Mouse (Mus musculus): ENCODE results near the gene Ddx28. TPM values are rescaled to one million over a fixed set of nuclear protein-coding genes. Genes with fewer than 3 reads are reported as not detected.
"Not testable (repeated sequence)": the region's sequence is repeated elsewhere in the genome, so short reads cannot be mapped to it uniquely, and the experiment has no call there.

Ddx28 gene
- polyA plus RNA-seq, 1 experiment from 2014 or later, result 22.4 TPM

- WGBS, result 80% methylated on average over 3 of the region's 3 CpGs
- Histone ChIP-seq H3K36me3 (peaks cover 17% of the 10 kb centered on the region), H3K9me3 (no peaks in the 10 kb centered on the region), H3K4me3 (no peak overlapping the region), H3K4me1 (replicated peaks) (peaks cover 22% of the 10 kb centered on the region), H3K27ac (no peak overlapping the region), H3K27me3 (ENCODE audit: insufficient read depth, poor library complexity, severe bottlenecking) (no peaks in the 10 kb centered on the region)
- no peak for DNase-seq (ENCODE audit: low spot score)
Observed at GRCm38 (mm10) chr8:106007135-106007534, 4.5 kb downstream of the Ddx28 start.

GRCm38 (mm10) chr8:106006413-106006812, 5.3 kb downstream of the Ddx28 start:
- DNase-seq (ENCODE audit: low spot score), result no peak
- Histone ChIP-seq H3K4me1 (replicated peaks) (peaks cover 17% of the 10 kb centered on the region), H3K27ac (no peak overlapping the region), H3K36me3 (peaks cover 17% of the 10 kb centered on the region), H3K27me3 (ENCODE audit: insufficient read depth, poor library complexity, severe bottlenecking) (no peaks in the 10 kb centered on the region), H3K9me3 (no peaks in the 10 kb centered on the region), H3K4me3 (no peak overlapping the region)
- 84% methylated on average over 4 of the region's 4 CpGs for WGBS

- Histone ChIP-seq H3K27me3 (ENCODE audit: insufficient read depth, poor library complexity, severe bottlenecking) (no peaks in the 10 kb centered on the region), H3K4me3 (no peak within 1 kb of the TSS), H3K9me3 (no peaks in the 10 kb centered on the region), H3K4me1 (replicated peaks) (peaks cover 15% of the 10 kb centered on the region), H3K36me3 (peaks cover 17% of the 10 kb centered on the region), H3K27ac (no peak within 1 kb of the TSS)
- DNase-seq (ENCODE audit: low spot score), result no peak
- WGBS, result 79% methylated on average over 4 of the region's 4 CpGs
Observed at GRCm38 (mm10) chr8:106005875-106006274, 5.8 kb downstream of the Ddx28 start, which contains the start of gene Dpep2nb. Dpep2nb (minus strand) TSS chr8:106005975.

- 84% methylated on average over 8 of the region's 8 CpGs for WGBS
- H3K4me3 ChIP-seq, result no peak overlapping the region
Observed at GRCm38 (mm10) chr8:106004538-106005207, 7.0 kb downstream of the Ddx28 start.

GRCm38 (mm10) chr8:106001908-106002307, 9.8 kb downstream of the Ddx28 start:
- no peaks in the 10 kb centered on the region for H3K36me3 ChIP-seq
- no peak overlapping the region for H3K27ac ChIP-seq
- no peaks in the 10 kb centered on the region for H3K9me3 ChIP-seq
- no peak for DNase-seq (ENCODE audit: low spot score)
- H3K27me3 ChIP-seq (ENCODE audit: insufficient read depth, poor library complexity, severe bottlenecking), result no peaks in the 10 kb centered on the region
- no peak overlapping the region for H3K4me3 ChIP-seq
- no peaks in the 10 kb centered on the region for H3K4me1 ChIP-seq (replicated peaks)
- WGBS, result 85% methylated on average over 4 of the region's 4 CpGs

More at GRCm38 (mm10) chr8:106004538-106005207, 7.0 kb downstream of the Ddx28 start:
- peaks cover 11% of the 10 kb centered on the region for H3K36me3 ChIP-seq
- no peaks in the 10 kb centered on the region for H3K27me3 ChIP-seq (ENCODE audit: insufficient read depth, poor library complexity, severe bottlenecking)
- H3K9me3 ChIP-seq, result no peaks in the 10 kb centered on the region
- peaks cover 3% of the 10 kb centered on the region; the same call in 1 of the 2 replicates for H3K4me1 ChIP-seq (replicated peaks)
- no peak overlapping the region for H3K27ac ChIP-seq
- no peak for DNase-seq (ENCODE audit: low spot score)

- Histone ChIP-seq H3K4me1 (replicated peaks) (no peaks in the 10 kb centered on the region), H3K9me3 (no peaks in the 10 kb centered on the region), H3K27ac (no peak overlapping the region), H3K27me3 (ENCODE audit: insufficient read depth, poor library complexity, severe bottlenecking) (peaks cover 4% of the 10 kb centered on the region; the same call in 1 of the 2 replicates), H3K36me3 (no peaks in the 10 kb centered on the region), H3K4me3 (no peak overlapping the region)
- DNase-seq (ENCODE audit: low spot score), result no peak
- 83% methylated on average over 2 of the region's 2 CpGs for WGBS
Observed at GRCm38 (mm10) chr8:105998971-105999370, 12.7 kb downstream of the Ddx28 start.

GRCm38 (mm10) chr8:105996359-105996758, 15.3 kb downstream of the Ddx28 start:
- Histone ChIP-seq H3K4me3 (no peak overlapping the region), H3K4me1 (replicated peaks) (peaks cover 2% of the 10 kb centered on the region; the same call in 1 of the 2 replicates), H3K27me3 (ENCODE audit: insufficient read depth, poor library complexity, severe bottlenecking) (peaks cover 4% of the 10 kb centered on the region; the same call in 1 of the 2 replicates), H3K36me3 (no peaks in the 10 kb centered on the region), H3K9me3 (no peaks in the 10 kb centered on the region), H3K27ac (no peak overlapping the region)
- no peak for DNase-seq (ENCODE audit: low spot score)
- WGBS, result 77% methylated on average over 7 of the region's 7 CpGs

- Histone ChIP-seq H3K27ac (no peak overlapping the region), H3K36me3 (no peaks in the 10 kb centered on the region), H3K4me1 (replicated peaks) (peaks cover 6% of the 10 kb centered on the region), H3K9me3 (no peaks in the 10 kb centered on the region), H3K4me3 (no peak overlapping the region), H3K27me3 (ENCODE audit: insufficient read depth, poor library complexity, severe bottlenecking) (peaks cover 7% of the 10 kb centered on the region; the same call in 1 of the 2 replicates)
- 65% methylated on average over 4 of the region's 4 CpGs for WGBS
- DNase-seq (ENCODE audit: low spot score), result no peak
Observed at GRCm38 (mm10) chr8:105993226-105993625, 18.5 kb downstream of the Ddx28 start.

- H3K9me3 ChIP-seq, result no peaks in the 10 kb centered on the region
- H3K4me3 ChIP-seq, result no peak overlapping the region
- H3K36me3 ChIP-seq, result no peaks in the 10 kb centered on the region
- H3K27ac ChIP-seq, result no peak overlapping the region
- WGBS, result 71% methylated on average over 5 of the region's 5 CpGs
- H3K4me1 ChIP-seq (replicated peaks), result peaks cover 6% of the 10 kb centered on the region
- no peak for DNase-seq (ENCODE audit: low spot score)
- peaks cover 7% of the 10 kb centered on the region; the same call in 1 of the 2 replicates for H3K27me3 ChIP-seq (ENCODE audit: insufficient read depth, poor library complexity, severe bottlenecking)
Observed at GRCm38 (mm10) chr8:105992499-105992898, 19.2 kb downstream of the Ddx28 start.

GRCm38 (mm10) chr8:105991546-105991945, 20.1 kb downstream of the Ddx28 start:
- Histone ChIP-seq H3K4me3 (no peak overlapping the region), H3K27ac (peak overlapping the region; percentile 73; the same call in 1 of the 2 replicates), H3K4me1 (replicated peaks) (peaks cover 6% of the 10 kb centered on the region), H3K36me3 (no peaks in the 10 kb centered on the region), H3K27me3 (ENCODE audit: insufficient read depth, poor library complexity, severe bottlenecking) (peaks cover 7% of the 10 kb centered on the region; the same call in 1 of the 2 replicates), H3K9me3 (no peaks in the 10 kb centered on the region)
- 80% methylated on average over 2 of the region's 2 CpGs for WGBS
- no peak for DNase-seq (ENCODE audit: low spot score)

GRCm38 (mm10) chr8:105990856-105991387, 20.8 kb downstream of the Ddx28 start, which contains the start of gene Dus2:
Dus2 (plus strand) TSS chr8:105991337.
- 10% methylated on average over 15 of the region's 15 CpGs for WGBS
- peak; percentile 80 for DNase-seq (ENCODE audit: low spot score)
- peaks cover 4% of the 10 kb centered on the region; the same call in 1 of the 2 replicates for H3K27me3 ChIP-seq (ENCODE audit: insufficient read depth, poor library complexity, severe bottlenecking)
- no peaks in the 10 kb centered on the region for H3K9me3 ChIP-seq
- H3K27ac ChIP-seq, result peak within 1 kb of the TSS; percentile 73
- H3K4me3 ChIP-seq, result no peak within 1 kb of the TSS
- no peaks in the 10 kb centered on the region for H3K36me3 ChIP-seq
- H3K4me1 ChIP-seq (replicated peaks), result peaks cover 6% of the 10 kb centered on the region

- Histone ChIP-seq H3K27ac (no peak overlapping the region), H3K4me1 (replicated peaks) (peaks cover 6% of the 10 kb centered on the region), H3K4me3 (no peak overlapping the region), H3K27me3 (ENCODE audit: insufficient read depth, poor library complexity, severe bottlenecking) (0 out of 2 replicates have a peak, but pooled peaks cover 3% of the 10 kb centered on the region), H3K36me3 (no peaks in the 10 kb centered on the region), H3K9me3 (no peaks in the 10 kb centered on the region)
- WGBS, result 92% methylated on average over 11 of the region's 11 CpGs
- DNase-seq (ENCODE audit: low spot score), result no peak
Observed at GRCm38 (mm10) chr8:105988546-105988945, 23.1 kb downstream of the Ddx28 start.

- not testable (repeated sequence) for H3K4me3 ChIP-seq; H3K4me1 ChIP-seq (replicated peaks); H3K27me3 ChIP-seq (ENCODE audit: insufficient read depth, poor library complexity, severe bottlenecking); H3K27ac ChIP-seq; H3K36me3 ChIP-seq; DNase-seq (ENCODE audit: low spot score); H3K9me3 ChIP-seq
- 86% methylated on average over 11 of the region's 11 CpGs for WGBS
Observed at GRCm38 (mm10) chr8:105983406-105983805, 28.3 kb downstream of the Ddx28 start.

Data from hindbrain, embryonic 10.5 days (tissue).